Mouse (Mus musculus) activated CD4-positive, CD25-positive, alpha-beta regulatory T cell, adult 4 months (primary cell): Measurements from ENCODE around the gene Spats2. TPM values are rescaled to one million over a fixed set of nuclear protein-coding genes. Genes with fewer than 3 reads are reported as not detected.

Experiments used
- polyA plus RNA-seq, 2 experiments: library from polyadenylated mRNA; unstranded; fragments of 100-300 nt; shearing (Covaris generic); gene quantifications; one replicate each; pipeline ENCODE4 v1.2.1; 2017

Spats2 gene
- polyA plus RNA-seq, 2 experiments from 2014 or later = not detected

Other genes with a start within 250 kb of the Spats2 start
- gene Rhebl1, start 231.4 kb upstream of the Spats2 start, polyA plus RNA-seq = 1 to 10 TPM; 8.7 to 8.8 TPM
- under 1 TPM; 0.11 to 0.15 TPM for gene Dhh, start 227.4 kb upstream of the Spats2 start, polyA plus RNA-seq
- 10 to 100 TPM; 24.2 to 42.0 TPM for gene Lmbr1l, start 207.7 kb upstream of the Spats2 start, polyA plus RNA-seq
- 100 to 1,000 TPM; 510 to 711 TPM for gene Tuba1b, start 191.4 kb upstream of the Spats2 start, polyA plus RNA-seq
- not detected for gene Gm49450, start 172.4 kb upstream of the Spats2 start, polyA plus RNA-seq
- 100 to 1,000 TPM; 243 to 273 TPM for gene Tuba1a, start 172.2 kb upstream of the Spats2 start, polyA plus RNA-seq
- gene Tuba1c, start 96.0 kb upstream of the Spats2 start, polyA plus RNA-seq = 100 to 1,000 TPM in 1 of 2 experiments, 10 to 100 TPM in 1; 98.3 to 120 TPM
- not detected for gene Prph, start 70.7 kb upstream of the Spats2 start, polyA plus RNA-seq
- 1 to 10 TPM; 3.6 to 4.4 TPM for gene Troap, start 51.3 kb upstream of the Spats2 start, polyA plus RNA-seq
- gene C1ql4, start 38.1 kb upstream of the Spats2 start, polyA plus RNA-seq = not detected
- gene Dnajc22, start 32.7 kb upstream of the Spats2 start, polyA plus RNA-seq = not detected
- gene Kcnh3, start 98.9 kb downstream of the Spats2 start, polyA plus RNA-seq = not detected
- 10 to 100 TPM; 54.8 to 55.6 TPM for gene Mcrs1, start 126.0 kb downstream of the Spats2 start, polyA plus RNA-seq
- gene Prpf40b, start 169.2 kb downstream of the Spats2 start, polyA plus RNA-seq = 1 to 10 TPM; 3.9 to 7.4 TPM
- under 1 TPM; 0.24 to 0.30 TPM for gene Fam186b, start 170.0 kb downstream of the Spats2 start, polyA plus RNA-seq
- 1 to 10 TPM; 6.1 to 9.0 TPM for gene Fmnl3, start 244.6 kb downstream of the Spats2 start, polyA plus RNA-seq